Mouse (Mus musculus) G1E (cell line): ENCODE results near the gene Ell.

ENCODE experiments used
- CTCF ChIP-seq: IDR thresholded peaks from 2 replicates; pipeline ENCODE4 v1.5.1; 2012; ENCODE audit warnings: low read depth, low read length, inconsistent platforms, mixed read lengths
- TAL1 ChIP-seq: conservative IDR thresholded peaks from 2 replicates; pipeline ENCODE4 v1.6.1; 2012; ENCODE audit warnings: low read depth, low read length, inconsistent platforms, mixed read lengths

DNA sequence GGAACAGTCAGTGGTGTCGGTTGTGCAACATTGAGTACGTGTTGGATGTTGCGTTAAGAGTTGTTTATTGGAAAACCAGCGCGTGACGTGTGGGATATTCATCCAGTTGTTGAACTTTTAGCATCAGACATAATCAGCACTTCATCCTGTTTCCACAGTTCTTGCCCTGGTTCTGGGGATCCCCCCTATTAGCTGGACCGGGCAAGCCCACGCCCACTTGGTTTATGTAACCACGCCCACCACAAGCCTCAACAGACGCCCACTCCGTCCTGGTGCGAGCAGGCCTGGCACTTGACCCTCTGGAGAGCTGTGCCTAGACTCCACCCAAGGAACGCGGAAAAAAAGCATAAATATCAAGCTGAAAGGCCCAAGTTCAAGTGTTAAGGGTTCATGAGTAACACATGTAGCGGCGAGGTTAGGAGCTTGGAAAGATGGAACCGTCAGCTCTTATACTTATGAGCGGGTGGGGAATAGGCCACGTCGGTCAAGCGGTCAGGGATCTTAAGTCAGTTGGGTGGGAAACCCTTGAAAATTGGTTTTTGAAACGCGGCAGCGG is 1.2 kb upstream of the Ell start:
- TF ChIP-seq CTCF (no peak), TAL1 (no peak)
